In genomic region chr4:129197514-129197913, GRCm38 (mm10) we compare ENCODE assay signal across 31 mouse cellular contexts.
"Had no signal": no experiment of that assay in that cellular context is flagged by ENCODE, and none has a peak within 500 bp of the region (broad histone marks: within the 10 kb centered on the region; RNA-seq: fewer than 3 reads in every experiment).

No protein-coding gene starts in this region.

- H3K27me3 ChIP-seq: heart, embryonic 12.5 days; heart, embryonic 13.5 days; heart, embryonic 15.5 days; hindbrain, embryonic 12.5 days; hindbrain, embryonic 13.5 days; hindbrain, embryonic 15.5 days; intestine, embryonic 15.5 days; kidney, embryonic 15.5 days had no signal

- H3K27ac ChIP-seq: heart, embryonic 10.5 days; heart, embryonic 13.5 days; heart, embryonic 15.5 days; hindbrain, embryonic 10.5 days; hindbrain, embryonic 12.5 days; hindbrain, embryonic 13.5 days; hindbrain, embryonic 14.5 days; hindbrain, embryonic 15.5 days; hindbrain, postnatal 0 days; intestine, embryonic 15.5 days; kidney, postnatal 0 days; layer of hippocampus, adult 2 months had no signal

- DNase-seq: heart, postnatal 10 days; heart, postnatal 14 days; heart, postnatal 36 days; heart, postnatal 4 days; kidney, adult 11 months; kidney, adult 18-20 months; kidney, adult 2 months; kidney, adult 8-10 months; kidney, adult 9 months; kidney, postnatal 10 days; kidney, postnatal 14 days; kidney, postnatal 25 days; kidney, postnatal 36 days; kidney, postnatal 4 days; layer of hippocampus, adult 9-11 months; layer of hippocampus, postnatal 36 days had no signal

- H3K4me3 ChIP-seq: heart, embryonic 10.5 days; heart, embryonic 12.5 days; heart, embryonic 13.5 days; heart, embryonic 15.5 days; hindbrain, embryonic 10.5 days; hindbrain, embryonic 12.5 days; hindbrain, embryonic 13.5 days; hindbrain, embryonic 15.5 days; intestine, embryonic 15.5 days; kidney, embryonic 15.5 days; layer of hippocampus, adult 2 months had no signal

- H3K9ac ChIP-seq: heart, embryonic 12.5 days; heart, embryonic 13.5 days; heart, embryonic 15.5 days; hindbrain, embryonic 12.5 days; hindbrain, embryonic 13.5 days; hindbrain, embryonic 14.5 days; hindbrain, embryonic 15.5 days; intestine, embryonic 15.5 days; kidney, embryonic 15.5 days had no signal

- H3K4me1 ChIP-seq: heart, embryonic 10.5 days; heart, embryonic 12.5 days; heart, embryonic 15.5 days; hindbrain, embryonic 10.5 days; hindbrain, embryonic 12.5 days; hindbrain, embryonic 15.5 days had no signal

- H3K4me2 ChIP-seq: heart, embryonic 11.5 days; heart, embryonic 12.5 days; heart, embryonic 13.5 days; heart, embryonic 15.5 days; hindbrain, embryonic 12.5 days; hindbrain, embryonic 13.5 days; hindbrain, embryonic 14.5 days; hindbrain, embryonic 15.5 days; intestine, embryonic 15.5 days; kidney, embryonic 15.5 days had no signal
